Mouse (Mus musculus): Measurements from ENCODE around the gene Ppp1r36.

GRCm38 (mm10) chr12:76476146-76476545, 58.8 kb downstream of the Ppp1r36 start:
- TF ChIP-seq ETS1 (conservative IDR thresholded peaks at IDR 0.05; ENCODE audit: low read depth, low read length), result no peak
- no peak for TF ChIP-seq POLR2A (IDR thresholded peaks at IDR 0.05; ENCODE audit: low read depth, low read length)
- no peak for TF ChIP-seq USF1 (IDR thresholded peaks at IDR 0.05; ENCODE audit: low read depth, low read length)
- no peak for TF ChIP-seq CTCF (conservative IDR thresholded peaks at IDR 0.05 in 1 of 2, IDR thresholded peaks at IDR 0.05 in 1 of 2; ENCODE audit: low read depth in 2 of 2, low read length in 2 of 2)
- TF ChIP-seq JUND (conservative IDR thresholded peaks at IDR 0.05; ENCODE audit: low read depth, low read length), result no peak
- no peak for TF ChIP-seq POLR2AphosphoS2 (IDR thresholded peaks at IDR 0.05; ENCODE audit: low read depth, low read length)
- no peak for TF ChIP-seq RAD21 (IDR thresholded peaks at IDR 0.05; ENCODE audit: low read depth, low read length)
- no peak for TF ChIP-seq MAX (IDR thresholded peaks at IDR 0.05; ENCODE audit: low read length)
- TF ChIP-seq EP300 (IDR thresholded peaks at IDR 0.05; ENCODE audit: low read length), result no peak
- TF ChIP-seq TCF12 (IDR thresholded peaks at IDR 0.05; ENCODE audit: low read depth, low read length), result no peak
- TF ChIP-seq ELF1 (IDR thresholded peaks at IDR 0.05; ENCODE audit: low read depth, low read length), result no peak
- no peak for TF ChIP-seq NRF1 (IDR thresholded peaks at IDR 0.05; ENCODE audit: low read depth, low read length)
- TF ChIP-seq E2F4 (IDR thresholded peaks at IDR 0.05; ENCODE audit: insufficient replicate concordance, low read depth, low read length), result no peak
- TF ChIP-seq MYC (IDR thresholded peaks at IDR 0.05; ENCODE audit: low read depth, low read length), result no peak

Measured in CH12.LX (cell line).